Mouse (Mus musculus): Measurements from ENCODE around the gene Klf6. TPM values are rescaled to one million over a fixed set of nuclear protein-coding genes. Genes with fewer than 3 reads are reported as not detected.

Gene Klf6
- 28.8 and 31.8 TPM in 2 replicates for polyA plus RNA-seq (2012; rRNA removed; ENCODE audit: low replicate concordance)

DNA sequence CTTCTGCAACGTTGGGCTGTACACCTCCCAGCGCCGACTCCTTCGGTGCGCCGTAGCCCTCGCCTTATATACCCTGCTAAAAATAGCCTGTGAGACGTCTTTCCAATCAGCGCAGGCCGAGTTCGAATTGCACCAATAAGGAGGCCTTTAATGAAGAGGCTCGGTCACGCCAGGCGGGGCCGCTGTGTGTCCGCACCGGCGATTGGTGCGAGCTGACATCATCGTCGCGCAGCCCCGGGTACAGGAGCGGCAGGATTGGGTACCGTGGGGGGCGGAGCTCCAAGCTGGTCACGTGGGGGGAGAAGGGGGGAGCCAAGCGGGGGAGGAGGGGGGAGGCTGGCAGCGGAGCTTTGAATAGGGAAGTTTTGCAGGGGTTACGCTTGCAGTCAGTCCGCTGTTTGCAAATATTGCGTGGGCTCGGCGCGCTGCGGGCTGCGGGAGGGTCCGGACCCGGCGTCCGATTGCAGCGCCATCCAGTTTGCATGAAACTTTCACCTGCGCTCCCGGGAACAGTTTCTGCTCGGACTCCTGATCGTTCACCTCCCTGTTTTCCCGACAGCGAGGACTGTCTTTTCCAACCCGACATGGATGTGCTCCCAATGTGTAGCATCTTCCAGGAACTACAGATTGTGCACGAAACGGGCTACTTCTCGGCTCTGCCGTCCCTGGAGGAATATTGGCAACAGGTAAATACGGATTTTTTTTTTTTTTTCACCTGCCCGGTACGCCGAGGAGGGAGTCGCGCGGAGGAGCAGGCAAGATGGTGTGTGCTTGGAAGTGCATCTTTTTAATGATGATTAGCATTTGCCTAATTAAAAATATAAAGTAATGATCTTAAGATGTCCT, at the start of gene Klf6:
Gene Klf6 (plus strand): TSS at position 326 of the 846 bp plus-strand sequence.

Data from mammary gland, adult 2 months (tissue).